9 mouse cellular contexts compared by ENCODE assay signal in genomic region chr1:159234496-159234895, GRCm38 (mm10). TPM values are rescaled to one million over a fixed set of nuclear protein-coding genes. Genes with fewer than 3 reads are reported as not detected.
DNase-seq lines count a peak whose midpoint lies in the region; ATAC-seq lines count a peak whose summit lies in the region.
"Had no signal": no experiment of that assay in that cellular context is flagged by ENCODE, and none has a peak within 500 bp of the region (broad histone marks: within the 10 kb centered on the region; RNA-seq: fewer than 3 reads in every experiment).

No protein-coding gene starts in this region.

- DNase-seq in heart, adult 11 months = no peak
- peak; percentile 16 to 17 for DNase-seq in B cell, adult 2 months
- no peak for DNase-seq in liver, embryonic 11.5 days (ENCODE audit: low spot score)
- DNase-seq in layer of hippocampus, postnatal 10 days (ENCODE audit: low spot score in 2 of 2) = no peak

- 68% methylated on average over 2 of the region's 2 CpGs for WGBS in heart, embryonic 13.5 days
- 55% methylated on average over 2 of the region's 2 CpGs for WGBS in embryonic facial prominence, embryonic 13.5 days
- 61% methylated on average over 2 of the region's 2 CpGs for WGBS in liver, embryonic 11.5 days

- no peak overlapping the region for H3K27ac ChIP-seq in heart, embryonic 13.5 days (replicated peaks)
- H3K27ac ChIP-seq in embryonic facial prominence, embryonic 13.5 days = no peak overlapping the region
- H3K27ac ChIP-seq in liver, embryonic 11.5 days (ENCODE audit: low read depth, low read length) = no peak overlapping the region

- H3K4me1 ChIP-seq in heart, embryonic 13.5 days = peaks cover 50% of the 10 kb centered on the region
- H3K4me1 ChIP-seq in embryonic facial prominence, embryonic 13.5 days = peaks cover 22% of the 10 kb centered on the region
- H3K4me1 ChIP-seq in liver, embryonic 11.5 days (replicated peaks; ENCODE audit: control insufficient read depth, insufficient read depth, low read length) = peaks cover 26% of the 10 kb centered on the region

- H3K36me3 ChIP-seq in heart, embryonic 13.5 days = 0 out of 2 replicates have a peak, but pooled peaks cover 2% of the 10 kb centered on the region
- H3K36me3 ChIP-seq in embryonic facial prominence, embryonic 13.5 days = no peaks in the 10 kb centered on the region
- H3K36me3 ChIP-seq in liver, embryonic 11.5 days (ENCODE audit: control insufficient read depth, insufficient read depth, low read length) = no peaks in the 10 kb centered on the region

- H3K4me3 ChIP-seq in heart, embryonic 13.5 days = peak overlapping the region; percentile 85; the same call in 1 of the 2 replicates
- peak overlapping the region; percentile 17; the same call in 1 of the 2 replicates for H3K4me3 ChIP-seq in embryonic facial prominence, embryonic 13.5 days
- peak overlapping the region; percentile 36 for H3K4me3 ChIP-seq in liver, embryonic 11.5 days (ENCODE audit: low read depth, low read length)

- H3K4me2 ChIP-seq in heart, embryonic 13.5 days = peak overlapping the region; percentile 76
- peak overlapping the region; percentile 64 for H3K4me2 ChIP-seq in embryonic facial prominence, embryonic 13.5 days
- peak overlapping the region; percentile 83 for H3K4me2 ChIP-seq in liver, embryonic 11.5 days

- no peaks in the 10 kb centered on the region for H3K27me3 ChIP-seq in heart, embryonic 13.5 days (replicated peaks)
- H3K27me3 ChIP-seq in embryonic facial prominence, embryonic 13.5 days = no peaks in the 10 kb centered on the region
- H3K27me3 ChIP-seq in liver, embryonic 11.5 days (replicated peaks; ENCODE audit: control insufficient read depth, insufficient read depth, low read length) = no peaks in the 10 kb centered on the region
- H3K27me3 ChIP-seq: Patski had no signal

- no peak overlapping the region for H3K9ac ChIP-seq in heart, embryonic 13.5 days
- no peak overlapping the region for H3K9ac ChIP-seq in embryonic facial prominence, embryonic 13.5 days
- H3K9ac ChIP-seq in liver, embryonic 11.5 days (ENCODE audit: low read depth, low read length) = peak overlapping the region; percentile 40; the same call in 1 of the 2 replicates

- ATAC-seq in heart, embryonic 13.5 days (ENCODE audit: extremely low read depth, insufficient number of reproducible peaks, low FRiP score, low TSS enrichment) = no peak
- no peak for ATAC-seq in embryonic facial prominence, embryonic 13.5 days (ENCODE audit: insufficient number of reproducible peaks, insufficient read depth, low FRiP score, low TSS enrichment, low read depth)
- peak; percentile 53 for ATAC-seq in liver, embryonic 11.5 days (replicated peaks; ENCODE audit: low FRiP score)
- no peak for ATAC-seq in frontal cortex, adult (ENCODE audit: low TSS enrichment)
- ATAC-seq in activated CD4-positive, CD25-positive, alpha-beta regulatory T cell, adult 4 months = no peak
- ATAC-seq: Patski had no signal

- no peaks in the 10 kb centered on the region for H3K9me3 ChIP-seq in heart, embryonic 13.5 days
- H3K9me3 ChIP-seq in embryonic facial prominence, embryonic 13.5 days = no peaks in the 10 kb centered on the region
- H3K9me3 ChIP-seq in liver, embryonic 11.5 days (ENCODE audit: control insufficient read depth, low read length) = no peaks in the 10 kb centered on the region

RNA-seq across cellular contexts. Expression of gene Cop1, which starts 2.4 kb away (rescaled TPM):
- polyA plus RNA-seq in heart, embryonic 13.5 days (2015; fragmentation: Nextera tagmentation; extraction: Ambion mirVana) = 9.5 and 19.4 TPM in 2 replicates
- 19.2 and 43.8 TPM in 2 replicates for polyA plus RNA-seq in embryonic facial prominence, embryonic 13.5 days (2015; fragmentation: Nextera tagmentation; extraction: Ambion mirVana)
- 104 and 113 TPM in 2 replicates for polyA plus RNA-seq in liver, embryonic 11.5 days (2014; fragmentation: Nextera tagmentation; extraction: Ambion mirVana)
- total RNA-seq in layer of hippocampus, postnatal 10 days (2021) = 100 to 1,000 TPM; 122 to 126 TPM
- polyA plus RNA-seq in activated CD4-positive, CD25-positive, alpha-beta regulatory T cell, adult 4 months (2017; shearing (Covaris generic)) = 10 to 100 TPM; 15.6 to 19.7 TPM

Comparison
In these comparisons a context has a peak if more than half of its experiments do, and no peak if none do; other contexts are left out.
1. H3K4me3 ChIP-seq: peak in every context shown above with its lines; median percentile 85 in heart, embryonic 13.5 days; 36 in liver, embryonic 11.5 days; 17 in embryonic facial prominence, embryonic 13.5 days.
2. DNase-seq: peak in B cell, adult 2 months (2 of 2); none in heart, adult 11 months (single experiment), liver, embryonic 11.5 days (single experiment) and layer of hippocampus, postnatal 10 days (0 of 2).
3. Peak in every context shown above with its lines, with median percentiles within 50 percentile points of each other: H3K4me2 ChIP-seq.